Mouse (Mus musculus) adrenal gland, adult 18-20 months (tissue): ENCODE data around the gene Mtf2. TPM values are rescaled to one million over a fixed set of nuclear protein-coding genes. Genes with fewer than 3 reads are reported as not detected.
A peak's percentile ranks its signal among the peaks of the same experiment; 100 is the strongest.
"Not testable (repeated sequence)": the region's sequence is repeated elsewhere in the genome, so short reads cannot be mapped to it uniquely, and the experiment has no call there.

ENCODE experiments used
- DNase-seq, 2 experiments: peaks; one replicate each; pipeline ENCODE4 v3.0.0; 2021 to 2022; ENCODE audit warnings: low spot score in 2 of 2
- long read RNA-seq, 2 experiments: library from polyadenylated mRNA; stranded (forward); transcript quantifications; one replicate each; pipeline ENCODE4 v2.0.0; 2021
- total RNA-seq, 2 experiments: library from RNA; stranded (reverse); gene quantifications; 1 replicate in 1 of 2; 2 replicates in 1 of 2; pipeline ENCODE4 v1.2.3; 2021

Gene Mtf2
- 10 to 100 TPM; 16.4 to 27.0 TPM for total RNA-seq
- long read RNA-seq, experiment 1, full-length matches to known transcripts, result 4 of 5 reads
- long read RNA-seq, experiment 1, partial matches to known transcripts, result 0 of 5 reads
- long read RNA-seq, experiment 1, other reads (novel, unspliced or antisense), result 1 of 5 reads
- long read RNA-seq, experiment 2, full-length matches to known transcripts, result 6 of 16 reads
- long read RNA-seq, experiment 2, partial matches to known transcripts, result 6 of 16 reads
- long read RNA-seq, experiment 2, other reads (novel, unspliced or antisense), result 4 of 16 reads

GRCm38 (mm10) chr5:108065465-108066411 is at the start of gene Mtf2:
Gene Mtf2 (plus strand): TSS chr5:108065674.
- peak; percentile 95 to 98 for DNase-seq

- no peak for DNase-seq
Observed at GRCm38 (mm10) chr5:108017232-108017631, 48.2 kb upstream of the Mtf2 start.

GRCm38 (mm10) chr5:108019367-108019766 is 46.1 kb upstream of the Mtf2 start:
- no peak for DNase-seq

GRCm38 (mm10) chr5:108021346-108021745 is 44.1 kb upstream of the Mtf2 start:
- DNase-seq, result no peak

- no peak for DNase-seq
Observed at GRCm38 (mm10) chr5:108028230-108028629, 37.2 kb upstream of the Mtf2 start.

GRCm38 (mm10) chr5:108028797-108029536 is 36.5 kb upstream of the Mtf2 start:
- not testable (repeated sequence) for DNase-seq

GRCm38 (mm10) chr5:108029968-108030367 is 35.5 kb upstream of the Mtf2 start:
- peak in 1 of 2 experiments; percentile 23 for DNase-seq

- no peak for DNase-seq
Observed at GRCm38 (mm10) chr5:108031267-108031666, 34.2 kb upstream of the Mtf2 start.

- peak in 1 of 2 experiments; percentile 6 for DNase-seq
Observed at GRCm38 (mm10) chr5:108034194-108034593, 31.3 kb upstream of the Mtf2 start.

- DNase-seq, result no peak
Observed at GRCm38 (mm10) chr5:108035523-108035922, 30.0 kb upstream of the Mtf2 start.

- DNase-seq, result no peak
Observed at GRCm38 (mm10) chr5:108042061-108042460, 23.4 kb upstream of the Mtf2 start.

GRCm38 (mm10) chr5:108043908-108044307 is 21.6 kb upstream of the Mtf2 start:
- no peak for DNase-seq

GRCm38 (mm10) chr5:108049711-108050268 is 15.7 kb upstream of the Mtf2 start:
- DNase-seq, result no peak

- DNase-seq, result no peak
Observed at GRCm38 (mm10) chr5:108051026-108051425, 14.4 kb upstream of the Mtf2 start.

GRCm38 (mm10) chr5:108051727-108052126 is 13.7 kb upstream of the Mtf2 start:
- DNase-seq, result not testable (repeated sequence)

GRCm38 (mm10) chr5:108052200-108052599 is 13.3 kb upstream of the Mtf2 start:
- no peak for DNase-seq

- no peak for DNase-seq
Observed at GRCm38 (mm10) chr5:108053566-108053965, 11.9 kb upstream of the Mtf2 start.

GRCm38 (mm10) chr5:108060413-108060812 is 5.1 kb upstream of the Mtf2 start:
- no peak for DNase-seq

GRCm38 (mm10) chr5:108072301-108072700 is 6.8 kb downstream of the Mtf2 start:
- DNase-seq, result no peak

GRCm38 (mm10) chr5:108076241-108076640 is 10.8 kb downstream of the Mtf2 start:
- no peak for DNase-seq
